Mouse (Mus musculus) c-Kit-positive CD71-positive TER-119-positive erythroid progenitor cells, embryonic 14.5 days (primary cell): Measurements from ENCODE around the gene Speg.
A peak's percentile ranks its signal among the peaks of the same experiment; 100 is the strongest.

ENCODE experiments used
- DNase-seq: peaks from one replicate; pipeline ENCODE4 v3.0.0-alpha.2; 2013; ENCODE audit warnings: low spot score

Speg gene

DNA sequence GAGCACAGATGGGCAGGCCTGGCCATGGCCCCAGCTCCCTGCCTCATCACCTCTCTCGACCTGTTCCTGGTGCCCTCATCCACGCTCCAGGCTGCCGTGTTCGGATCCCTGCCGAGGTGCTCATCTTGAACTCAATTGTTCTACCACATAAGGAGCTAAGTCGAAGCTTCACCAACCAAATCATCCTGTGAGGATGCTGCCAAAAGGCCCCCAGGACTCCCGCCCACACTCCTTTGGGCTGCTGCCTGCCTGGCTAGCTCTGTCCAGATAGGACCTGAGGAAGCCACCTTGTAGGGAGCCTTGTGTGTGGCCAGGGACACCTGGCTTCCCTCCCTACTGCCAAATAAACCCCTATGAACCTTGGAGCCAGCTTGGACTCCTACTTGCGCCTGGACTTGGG, 67.7 kb downstream of the Speg start:
- DNase-seq = no peak

DNA sequence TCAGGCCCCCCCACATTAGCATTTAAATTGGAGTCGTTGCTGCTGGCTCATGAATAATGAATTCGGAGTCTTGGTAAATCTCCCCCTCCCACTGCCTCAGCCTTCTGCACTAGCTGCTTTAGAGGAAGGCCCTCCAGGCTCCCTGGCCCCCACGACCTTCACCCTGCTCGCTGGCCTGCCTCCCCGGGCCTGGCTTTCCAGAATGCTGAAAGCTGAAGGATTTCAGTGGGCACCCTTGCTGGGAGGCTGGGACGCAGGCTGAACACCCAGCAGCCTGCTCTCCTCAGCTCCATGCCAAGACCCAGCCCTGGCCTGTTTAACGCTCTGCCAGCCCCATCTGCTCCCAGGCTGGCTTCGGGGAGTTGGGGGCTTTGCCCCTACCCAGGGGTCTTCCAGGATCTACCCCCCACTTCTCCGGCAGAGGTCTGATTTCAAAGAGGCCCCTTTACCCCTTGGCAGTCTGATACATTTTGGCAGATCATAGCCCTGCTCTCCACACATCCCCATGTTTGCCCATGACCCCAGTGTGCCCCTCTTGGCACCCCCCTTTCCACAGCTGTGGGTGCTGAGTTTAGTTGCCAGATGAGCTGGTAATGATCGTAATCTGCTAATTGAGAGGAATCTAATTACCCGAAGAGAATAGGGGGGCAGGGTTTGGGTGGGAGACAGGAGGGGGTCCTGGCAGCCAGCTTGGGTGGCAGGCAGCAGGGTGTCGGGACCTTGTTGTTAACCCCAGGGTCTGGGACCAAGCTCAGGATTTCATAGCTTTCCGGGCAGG, 68.3 kb downstream of the Speg start:
- DNase-seq = no peak

DNA sequence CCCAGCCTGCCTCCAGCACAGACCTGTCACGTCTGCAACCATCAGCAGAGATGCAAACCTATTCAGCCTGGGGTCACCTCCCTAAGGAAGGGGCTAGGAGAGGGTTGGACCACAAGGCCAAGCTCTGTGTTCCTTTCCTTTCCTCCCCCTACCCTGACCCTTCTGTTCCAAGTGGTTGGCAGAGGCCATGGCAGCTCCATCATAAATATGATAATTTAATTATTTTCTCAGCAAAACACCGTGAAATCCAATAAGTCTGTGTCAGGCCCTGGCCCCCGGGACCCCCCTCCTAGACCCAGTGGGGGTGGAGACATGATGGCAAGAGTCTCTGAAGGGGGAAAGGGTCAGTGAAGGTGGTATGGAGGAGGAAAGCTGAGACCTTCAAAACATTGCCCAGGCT, 69.1 kb downstream of the Speg start:
- DNase-seq = no peak

DNA sequence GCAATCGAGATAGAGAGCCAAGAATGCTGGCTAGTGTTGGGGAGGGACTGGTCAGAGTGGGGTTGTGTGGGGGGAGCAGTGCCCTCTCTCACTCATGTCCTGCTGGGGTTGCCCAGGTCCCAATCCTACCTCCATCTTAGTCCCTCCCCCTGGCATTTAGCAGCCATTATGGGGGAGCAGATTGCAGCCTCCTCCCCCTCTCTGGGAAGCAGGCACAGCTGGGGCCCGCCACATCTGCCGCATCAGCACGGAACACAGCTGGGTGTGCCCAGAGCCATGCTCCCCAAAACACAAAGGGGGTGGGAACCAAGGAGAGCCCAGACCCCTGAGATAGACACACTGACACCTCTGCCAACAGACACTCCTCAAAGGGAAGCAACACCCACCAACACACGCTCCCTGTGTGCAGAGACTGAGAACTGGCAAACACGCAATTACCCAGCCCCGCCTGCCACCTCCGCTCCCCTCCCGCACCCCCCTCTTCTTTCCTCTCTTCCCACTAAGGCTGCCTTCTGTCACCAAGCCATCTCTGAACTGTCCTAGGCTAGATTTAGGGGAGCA, 70.1 kb downstream of the Speg start:
- DNase-seq = no peak

DNA sequence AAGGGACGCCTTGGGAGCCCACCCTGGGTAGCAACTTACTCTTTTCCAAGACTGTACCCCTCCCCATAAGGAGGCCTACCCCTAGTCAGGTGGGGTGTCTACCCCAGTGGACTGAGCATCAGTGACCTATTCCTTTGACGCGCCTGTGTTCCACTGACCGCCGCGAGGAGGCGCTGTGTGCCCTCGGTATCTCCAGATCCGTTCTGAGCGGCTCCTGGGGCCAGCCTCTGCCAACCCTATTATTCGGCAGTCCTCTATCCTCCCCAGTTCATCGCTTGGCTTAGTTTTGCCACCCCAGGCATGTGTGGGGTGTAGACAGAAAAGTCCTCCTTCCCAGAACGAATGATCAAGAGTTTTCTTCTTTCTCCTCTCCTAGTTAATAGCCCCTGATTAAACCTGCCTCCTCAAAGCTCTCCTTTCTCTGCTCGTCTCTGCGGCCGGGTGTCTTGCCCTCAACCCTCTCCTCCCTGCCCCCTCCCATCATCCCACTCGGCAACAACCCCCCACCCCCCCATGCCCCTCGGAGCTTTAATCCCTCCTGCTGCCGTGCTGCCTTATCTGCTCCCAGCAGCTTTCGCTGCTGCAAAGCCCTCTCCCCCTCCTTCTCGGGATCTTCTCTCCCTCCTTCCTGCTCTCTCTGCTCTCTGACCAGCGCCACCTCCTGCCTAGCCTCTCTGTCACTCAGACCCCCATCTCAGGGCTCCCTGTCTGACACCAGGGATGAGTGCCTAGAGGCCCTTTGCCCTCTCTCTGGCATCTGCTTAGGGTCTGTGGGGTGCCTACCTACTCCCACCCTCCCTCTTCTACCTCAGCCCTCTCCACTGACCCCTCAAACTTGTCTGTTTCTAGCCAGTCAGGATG, 70.9 kb downstream of the Speg start:
- DNase-seq = peak; percentile 78

DNA sequence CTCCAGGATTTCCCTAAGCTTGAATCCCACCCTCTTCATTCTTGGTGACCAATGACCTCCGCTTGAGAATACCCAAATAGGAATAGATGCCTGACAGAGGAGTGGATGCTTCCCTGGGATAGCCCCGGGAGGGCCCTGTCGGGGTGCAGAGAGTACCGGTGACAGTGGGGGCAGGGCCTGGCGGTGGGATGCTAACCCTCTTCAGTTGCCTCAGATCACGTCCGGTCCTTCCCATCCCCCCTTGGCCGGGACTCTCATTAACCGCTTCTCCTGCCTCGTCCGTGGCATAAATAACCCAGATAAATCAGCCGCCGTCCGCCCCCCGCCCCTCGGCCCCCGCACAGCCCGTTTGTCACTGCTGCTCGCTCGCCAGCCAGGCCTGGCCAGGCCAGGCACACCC, 71.6 kb downstream of the Speg start:
- DNase-seq = no peak

DNA sequence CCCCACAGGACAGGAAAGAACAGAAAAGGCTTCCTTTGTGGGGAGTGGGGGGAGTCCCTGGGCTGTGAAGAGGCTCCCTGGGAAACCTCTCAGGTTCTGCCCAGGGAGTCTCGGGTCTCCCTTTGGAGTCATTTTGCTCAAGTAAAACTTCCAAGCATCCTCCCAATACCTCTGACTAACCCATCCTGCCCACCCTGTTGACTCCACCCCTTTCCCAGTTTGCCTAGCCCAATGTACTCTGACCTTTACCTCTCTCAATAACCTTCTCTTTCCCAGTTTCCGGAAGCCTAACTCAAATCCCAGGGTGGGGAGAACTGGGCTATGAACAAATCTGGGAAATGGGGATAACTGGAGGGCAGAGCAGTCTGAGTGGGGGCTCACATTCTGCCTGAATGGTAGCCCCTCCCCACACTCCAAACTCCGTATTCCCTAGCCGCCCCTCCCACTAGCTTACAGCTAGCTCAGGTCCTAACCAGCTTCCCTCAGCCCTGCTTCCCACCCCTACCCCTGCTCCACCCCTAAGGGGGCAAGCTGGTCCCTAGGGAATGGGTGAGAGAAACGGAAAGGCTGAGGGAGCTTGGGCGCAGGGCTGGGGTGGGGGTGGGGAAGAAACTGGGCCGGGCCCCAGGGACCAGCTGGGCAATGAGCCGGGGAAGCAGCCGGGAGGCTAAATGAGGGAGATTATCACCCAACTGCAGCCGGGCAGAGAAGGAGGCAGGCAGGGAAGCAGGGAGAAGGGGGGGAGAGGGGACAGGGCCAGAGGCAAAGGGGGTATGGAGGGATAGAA, 72.4 kb downstream of the Speg start:
- no peak for DNase-seq

DNA sequence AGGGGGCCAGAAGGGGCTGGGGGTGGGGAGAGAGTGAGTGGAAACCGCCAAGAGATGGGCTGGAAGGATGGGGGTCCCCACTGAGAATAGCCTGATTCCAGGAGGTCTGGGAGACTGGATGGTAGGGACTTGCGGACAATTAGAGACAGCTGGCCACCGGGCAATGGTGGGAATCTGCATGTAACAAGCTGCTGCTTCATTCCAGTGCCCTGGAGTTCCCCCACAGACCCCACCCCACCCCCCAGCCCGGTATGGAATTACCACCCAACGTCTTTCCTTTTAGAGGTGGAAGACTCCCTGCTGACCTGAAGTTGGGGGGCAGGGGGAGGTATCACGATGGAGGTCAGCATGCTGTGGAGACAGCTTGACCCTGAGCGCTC, 72.9 kb downstream of the Speg start:
- DNase-seq = no peak

DNA sequence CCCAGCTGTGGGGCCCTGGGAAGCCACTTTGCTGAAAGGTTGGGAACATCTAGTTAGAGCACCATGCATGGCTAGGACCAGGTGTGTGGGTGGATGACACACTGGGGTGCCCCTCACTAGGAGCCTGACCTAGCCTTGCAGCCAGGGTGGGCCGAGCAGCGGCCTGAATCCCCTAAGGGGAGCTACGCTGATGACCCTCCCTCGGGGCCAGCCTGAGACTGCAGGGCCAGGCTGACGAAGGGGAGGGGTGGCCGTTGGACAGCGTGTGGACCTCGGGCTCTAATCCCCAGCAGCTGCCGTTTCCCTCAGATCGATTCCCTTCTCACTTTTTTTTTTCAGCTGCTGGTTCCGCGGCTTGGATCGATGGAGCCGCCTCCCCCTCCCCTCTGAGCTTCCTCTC, 73.8 kb downstream of the Speg start:
- no peak for DNase-seq

DNA sequence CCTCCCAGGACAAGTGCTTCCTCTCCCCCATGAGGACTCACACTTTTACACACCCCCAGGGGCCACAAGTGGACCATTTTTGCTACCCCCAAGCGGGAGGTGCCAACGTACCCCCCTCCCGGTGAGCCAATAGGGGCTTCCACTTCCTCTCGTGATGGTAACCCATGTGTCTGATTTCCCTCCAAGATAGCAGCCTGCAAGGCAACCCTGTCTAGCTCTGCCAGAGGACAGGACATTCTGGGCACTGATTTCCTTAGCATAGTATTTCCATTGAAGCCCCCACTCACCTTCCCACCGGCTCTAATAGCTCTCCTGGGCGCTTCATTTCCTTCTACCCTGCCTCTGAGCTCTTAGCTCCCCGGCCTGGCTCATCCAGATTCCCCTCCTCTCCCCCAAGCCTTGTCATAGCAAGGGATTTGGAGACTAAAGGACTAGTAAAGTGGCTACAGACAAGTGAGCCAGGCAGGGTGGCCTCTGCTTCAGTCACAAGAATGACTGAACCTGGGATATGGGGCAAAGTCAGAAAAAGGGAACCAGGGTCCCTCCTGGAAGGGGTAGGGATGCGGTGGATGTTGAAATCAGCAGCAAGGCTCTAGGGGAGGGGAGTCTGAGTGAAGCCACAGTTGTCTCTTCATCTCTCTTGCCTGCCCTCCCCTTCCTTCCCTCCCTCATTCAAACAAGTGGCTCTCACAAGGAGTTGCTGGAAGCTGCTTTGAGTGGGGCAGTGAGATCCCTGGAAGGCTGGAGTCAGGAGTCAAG, 74.5 kb downstream of the Speg start:
- DNase-seq = no peak

DNA sequence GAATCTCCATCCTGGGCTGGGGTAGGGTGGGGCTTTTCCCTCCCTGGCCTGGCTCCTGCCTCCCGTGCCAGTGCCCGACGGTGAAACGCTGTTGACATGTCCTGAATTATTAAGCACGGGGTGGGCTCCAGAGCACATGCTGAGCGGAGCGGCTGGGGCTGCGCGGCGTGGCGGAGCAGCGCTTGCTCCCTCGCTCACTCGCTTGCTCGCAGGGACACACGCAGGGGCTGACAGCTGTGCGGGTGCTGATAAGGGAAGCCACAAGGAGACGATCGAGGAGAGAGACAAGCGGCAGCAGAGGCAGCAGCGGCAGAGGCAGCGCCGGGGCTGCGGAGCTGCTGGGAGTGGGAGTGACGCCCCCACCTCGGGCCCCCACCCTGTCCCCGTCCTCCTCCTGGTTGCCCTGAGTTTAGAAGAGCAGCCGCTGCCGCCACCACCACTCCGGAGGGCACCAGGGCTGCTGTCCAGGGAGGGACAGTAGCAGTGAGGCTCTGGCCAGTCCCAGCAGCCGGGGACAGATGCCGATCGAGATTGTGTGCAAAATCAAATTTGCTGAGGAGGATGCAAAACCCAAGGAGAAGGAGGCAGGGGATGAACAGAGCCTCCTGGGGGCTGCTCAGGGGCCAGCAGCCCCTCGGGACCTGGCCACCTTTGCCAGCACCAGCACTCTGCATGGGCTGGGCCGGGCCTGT, 75.4 kb downstream of the Speg start, which contains the start of gene Asic4:
Asic4 (plus strand) TSS at position 123 of the 692 bp plus-strand sequence.
- peak; percentile 66 for DNase-seq

DNA sequence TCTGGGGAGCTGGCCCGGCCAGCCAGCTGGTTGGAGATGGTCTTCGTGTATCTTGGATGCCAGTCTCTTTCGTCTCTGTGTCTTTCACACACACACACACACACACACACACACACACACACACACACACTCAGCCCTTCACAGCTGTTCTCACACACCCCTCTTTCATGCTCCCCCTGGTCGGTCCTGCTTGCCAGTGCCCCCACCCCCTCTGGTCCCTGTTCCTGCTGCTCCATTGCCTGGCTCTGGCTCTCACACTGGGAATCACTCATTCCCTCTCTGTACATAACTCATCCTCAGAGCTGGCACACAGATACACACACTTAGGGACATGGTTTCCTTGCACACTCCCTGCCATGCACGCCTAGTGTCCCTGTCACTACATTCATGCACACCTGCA, 76.8 kb downstream of the Speg start:
- DNase-seq = no peak

DNA sequence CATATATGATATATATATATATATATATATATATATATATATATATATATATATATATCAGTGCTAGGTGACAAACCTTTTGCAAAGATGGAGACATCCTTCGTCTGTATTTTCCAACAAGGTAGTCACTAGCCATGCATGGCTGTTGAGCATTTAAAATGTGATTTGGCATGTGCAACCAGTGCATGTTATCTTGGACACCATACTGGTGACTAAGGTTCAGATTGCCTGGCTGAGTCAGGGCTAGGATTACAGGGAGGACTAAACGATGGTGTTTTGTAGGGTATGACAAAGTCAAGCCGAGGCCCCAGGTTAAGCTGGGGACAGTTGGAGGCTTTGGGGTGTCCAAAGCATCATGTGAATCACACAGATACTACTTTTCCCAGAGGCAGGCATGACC, 80.3 kb downstream of the Speg start:
- DNase-seq = no peak

DNA sequence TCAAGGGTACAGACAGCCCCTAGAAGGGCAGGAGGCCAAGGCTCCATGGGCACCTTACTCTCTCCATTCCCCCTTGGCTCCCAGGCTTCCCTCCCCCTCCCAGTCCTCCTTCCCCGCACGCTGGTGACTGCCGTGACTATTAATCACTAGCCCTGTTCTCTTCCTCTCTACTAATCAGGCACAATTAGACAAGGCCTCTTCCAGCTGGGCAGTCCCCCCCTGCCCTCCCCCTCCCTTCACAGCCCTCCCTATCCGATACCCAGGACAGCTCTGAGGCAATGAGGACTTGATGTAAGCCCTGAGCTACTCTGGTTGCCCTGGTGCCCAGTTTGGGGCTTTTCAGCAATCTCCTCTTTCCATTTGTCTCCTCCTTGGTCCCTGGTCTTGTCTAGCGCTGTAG, 80.9 kb downstream of the Speg start:
- DNase-seq = no peak

DNA sequence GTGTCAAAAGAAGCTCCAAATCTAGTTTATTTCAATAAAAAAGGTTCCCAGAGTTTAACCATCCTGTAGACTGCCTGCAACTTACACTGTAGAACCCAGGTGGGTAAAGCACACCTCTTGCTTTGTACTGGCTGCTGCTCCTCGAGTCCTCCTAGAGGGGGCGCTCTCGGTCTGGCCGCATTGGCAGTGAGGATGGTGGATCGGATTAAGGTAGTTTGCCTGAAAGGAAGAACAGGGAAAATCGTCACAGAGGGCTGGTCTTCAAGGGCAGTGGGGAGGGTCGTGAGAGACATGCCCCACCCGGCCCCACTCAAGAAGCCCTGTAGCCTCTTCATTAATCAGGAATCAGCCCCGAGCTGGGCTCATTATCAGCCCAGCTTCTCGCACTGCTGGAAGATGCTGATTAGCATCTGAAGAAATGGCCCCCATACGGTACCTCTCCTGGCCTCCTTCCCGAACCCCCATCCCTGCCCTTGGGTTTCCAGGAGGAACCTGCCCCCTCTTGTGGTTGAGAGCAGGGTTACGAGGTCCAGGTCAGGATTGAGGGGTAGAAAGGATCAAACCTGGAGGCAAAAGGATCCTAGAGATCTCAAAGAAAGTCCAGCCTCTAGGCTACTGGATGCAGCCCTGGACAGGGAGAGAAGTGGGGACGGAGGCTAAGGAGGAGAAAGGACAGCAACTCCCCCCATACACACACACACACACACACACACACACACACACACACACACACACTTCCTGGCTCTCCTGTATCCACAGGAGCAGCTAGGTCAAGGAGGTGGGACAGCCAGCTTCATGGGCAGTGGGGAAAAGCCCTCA, 81.9 kb downstream of the Speg start:
- no peak for DNase-seq

DNA sequence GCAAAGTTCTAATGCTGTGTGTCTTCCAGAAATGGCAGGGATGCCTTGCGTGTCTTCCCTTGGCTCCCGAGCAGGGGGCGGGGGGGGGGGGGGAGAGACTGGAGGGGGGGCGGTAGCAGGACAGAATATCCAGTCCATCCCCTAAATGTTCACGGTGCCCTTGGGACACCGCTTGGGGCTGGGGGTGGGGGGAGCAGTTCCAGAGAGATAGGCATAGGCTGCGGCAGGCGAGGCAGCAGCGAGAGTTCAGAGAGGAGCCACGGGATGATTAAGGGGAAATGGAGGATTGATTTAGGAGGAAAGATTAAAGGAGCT, 82.6 kb downstream of the Speg start:
- DNase-seq = no peak

DNA sequence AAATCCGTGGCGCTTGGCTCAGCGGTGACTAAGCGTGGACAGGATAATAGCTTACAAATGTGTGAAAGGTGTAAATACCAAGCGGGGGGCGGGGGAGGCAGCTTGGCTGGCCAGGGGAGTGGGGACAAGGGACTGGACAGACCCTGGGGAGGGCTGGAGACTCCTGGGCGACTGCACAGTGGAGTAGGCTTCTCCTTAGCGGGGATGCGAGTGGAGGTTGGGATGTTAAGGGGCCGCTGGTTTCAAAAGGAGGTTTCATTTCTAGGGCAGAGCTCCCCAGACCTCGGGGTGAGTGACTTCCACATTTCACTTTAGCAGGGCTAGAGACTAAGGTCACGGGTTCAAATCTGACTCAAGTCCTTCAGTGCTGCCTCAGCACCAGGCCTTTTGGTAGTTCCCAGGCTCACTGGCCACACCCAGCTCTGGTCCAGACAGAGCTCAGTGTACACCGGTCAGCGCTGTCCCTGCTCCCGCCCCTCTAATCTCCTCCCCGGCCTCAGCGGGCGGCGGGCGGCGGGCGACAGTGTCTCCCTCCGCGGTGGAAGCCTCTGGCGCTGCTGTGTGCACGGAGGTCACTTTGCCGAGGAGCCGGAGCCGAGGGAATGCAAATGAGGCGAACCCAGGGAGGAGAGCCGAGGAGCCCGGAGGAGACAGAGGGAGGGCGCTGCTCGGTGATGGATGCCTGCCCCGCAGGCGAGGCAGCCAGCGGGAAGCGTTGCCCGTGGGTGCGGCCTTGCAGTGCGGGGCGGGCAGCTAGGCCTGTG, 83.1 kb downstream of the Speg start:
- DNase-seq = no peak

DNA sequence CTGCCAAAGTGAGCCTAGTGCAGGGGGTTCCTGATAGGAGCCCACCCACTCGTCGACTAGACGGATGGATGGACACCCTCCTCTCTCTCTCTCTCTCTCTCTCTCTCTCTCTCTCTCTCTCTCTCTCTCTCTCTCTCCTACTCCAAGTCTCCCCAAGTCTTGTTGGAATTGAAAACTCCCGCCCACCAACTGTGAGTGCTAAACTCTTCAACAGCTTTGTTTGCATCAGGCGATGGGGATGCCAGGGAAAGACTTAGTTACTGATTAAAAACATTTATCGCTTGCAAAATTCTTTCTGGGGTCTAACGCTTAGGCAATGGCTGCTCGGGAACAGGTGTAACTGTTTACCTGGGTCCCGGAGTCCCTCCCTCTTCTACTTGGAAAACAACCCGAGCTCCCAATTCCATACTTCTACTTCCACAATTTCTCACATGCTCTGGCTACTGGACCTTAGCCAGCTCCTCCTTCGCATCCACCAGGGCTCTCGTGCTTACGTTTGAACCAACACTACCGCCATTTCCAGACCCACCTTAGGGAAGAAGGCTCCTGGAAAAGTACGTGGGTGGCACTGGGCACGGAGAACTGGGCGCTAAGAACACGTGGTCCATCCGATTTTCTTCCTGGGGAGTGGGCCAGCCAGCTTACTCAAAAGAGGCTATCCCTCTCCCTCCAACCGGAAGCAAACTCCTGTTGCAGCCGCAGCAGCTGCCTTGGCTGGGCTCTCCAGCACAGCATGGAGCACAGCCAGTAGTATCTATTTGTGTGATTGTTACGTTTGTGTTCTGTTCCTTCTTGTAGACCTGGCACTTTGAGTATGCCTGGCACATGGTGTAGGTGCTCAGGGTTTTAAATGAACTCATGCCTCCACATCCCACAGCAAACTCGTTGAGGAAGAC, 83.9 kb downstream of the Speg start:
- no peak for DNase-seq
